Mouse (Mus musculus): Measurements from ENCODE around the gene Nrp2.
A peak's percentile ranks its signal among the peaks of the same experiment; 100 is the strongest.

Gene Nrp2

DNA sequence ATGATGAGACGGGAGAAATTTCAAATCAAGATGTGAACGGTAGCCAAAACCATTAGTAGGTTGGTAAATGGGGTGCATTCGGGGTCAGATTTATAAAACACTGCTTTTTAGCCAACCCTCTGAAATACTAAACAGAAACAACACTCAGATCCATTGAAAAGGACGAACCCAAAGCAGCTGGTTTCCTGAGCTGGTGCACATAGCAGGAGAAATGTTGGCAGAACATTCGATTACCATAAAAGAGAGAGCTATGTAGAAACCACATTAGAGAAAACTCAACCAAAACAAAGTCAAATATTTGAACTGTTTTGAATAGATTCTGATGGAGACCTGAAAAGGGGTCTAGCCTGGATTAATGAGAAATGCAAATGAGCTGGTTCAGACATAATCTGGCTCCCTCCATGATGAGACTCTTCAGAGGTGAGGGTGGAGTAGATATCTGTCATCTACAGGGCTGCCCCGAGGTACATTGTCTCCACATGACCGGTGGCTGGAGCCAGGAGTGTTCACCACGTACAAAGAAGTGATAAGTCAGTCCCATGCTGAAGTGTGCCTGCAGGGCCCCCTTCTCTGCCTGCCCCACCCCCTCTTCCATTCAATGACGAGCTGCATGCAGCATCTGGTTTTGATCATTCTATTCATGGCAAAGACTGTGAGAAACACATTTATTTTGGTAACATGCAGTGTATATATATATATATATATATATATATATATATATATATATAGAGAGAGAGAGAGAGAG, 156.6 kb downstream of the Nrp2 start:
- no peak for DNase-seq (ENCODE audit: low spot score in 2 of 2)

DNA sequence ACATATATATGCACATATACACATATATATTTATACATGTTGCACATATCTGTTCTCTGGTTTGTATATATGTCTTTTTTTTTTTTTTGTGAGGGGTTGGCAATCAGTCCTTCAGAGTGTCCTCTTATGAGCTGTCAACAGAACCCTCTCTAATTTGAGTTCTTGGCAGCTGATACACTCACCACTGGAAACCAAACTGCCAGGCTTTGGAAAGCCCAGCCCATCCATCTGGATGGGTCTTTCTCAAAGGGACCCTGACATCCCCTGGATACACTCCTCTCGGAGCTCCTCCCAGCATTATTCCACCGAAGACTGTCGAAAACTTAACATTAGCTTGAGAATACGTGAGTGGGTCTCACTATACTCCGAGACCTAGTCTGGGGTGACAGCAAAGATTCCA, 157.2 kb downstream of the Nrp2 start:
- DNase-seq (ENCODE audit: low spot score in 2 of 2): no peak

DNA sequence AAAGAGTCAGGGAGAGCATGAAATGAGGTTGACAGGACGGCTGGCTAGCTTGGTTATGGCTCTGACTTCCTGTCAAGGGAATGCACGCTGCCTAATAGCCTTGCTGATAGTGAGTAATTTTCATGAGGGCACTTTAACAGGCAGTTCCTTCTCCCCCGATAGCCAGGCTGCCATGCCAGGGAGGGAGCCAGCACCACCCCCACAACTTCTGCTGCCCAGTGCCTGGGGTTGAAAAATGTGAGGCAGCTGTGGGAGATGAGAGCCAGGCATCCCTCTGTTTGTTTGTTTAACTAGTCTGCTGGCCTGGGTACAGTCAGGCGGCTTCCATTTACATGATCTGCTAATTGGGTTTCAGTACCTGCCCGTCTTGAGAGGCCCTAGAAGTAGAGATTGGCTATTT, 157.7 kb downstream of the Nrp2 start:
- peak in 1 of 2 experiments; percentile 8 for DNase-seq (ENCODE audit: low spot score in 2 of 2)

Measured in right cerebral cortex, adult 2 months (tissue).